Mouse (Mus musculus) layer of hippocampus, adult 8-10 months (tissue): ENCODE data around the gene Ncoa3. TPM values are rescaled to one million over a fixed set of nuclear protein-coding genes. Genes with fewer than 3 reads are reported as not detected.
A peak's percentile ranks its signal among the peaks of the same experiment; 100 is the strongest.

ENCODE experiments used
- DNase-seq, 2 experiments: peaks; one replicate each; pipeline ENCODE4 v3.0.0; 2022; ENCODE audit warnings: low spot score in 2 of 2
- total RNA-seq, 4 experiments: library from RNA; stranded (reverse); gene quantifications; 2 replicates each; pipeline ENCODE4 v1.2.4; 2022

Ncoa3 gene
- total RNA-seq, 4 experiments from 2014 or later = 33.9 to 41.1 (median 36.3) TPM

DNA sequence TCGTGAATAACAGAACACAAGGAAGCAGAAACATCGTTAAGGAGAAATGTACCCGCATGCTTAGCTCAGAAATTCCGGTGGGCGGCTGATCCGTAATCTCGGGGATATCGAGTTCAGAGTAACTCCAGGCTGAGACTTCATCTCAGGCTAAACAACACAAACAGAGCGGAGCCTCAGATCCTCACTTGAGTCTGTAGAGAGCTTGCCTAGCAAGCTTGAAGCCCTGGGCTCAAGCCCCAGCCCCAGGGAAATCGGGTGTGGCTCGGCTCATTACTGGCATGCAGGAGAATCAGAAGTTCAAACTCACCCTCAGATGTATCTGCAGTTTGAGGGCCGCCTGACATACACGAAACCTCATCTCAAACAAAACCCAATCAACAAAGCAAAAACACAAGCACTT lies 22.5 kb upstream of the Ncoa3 start:
- no peak for DNase-seq

DNA sequence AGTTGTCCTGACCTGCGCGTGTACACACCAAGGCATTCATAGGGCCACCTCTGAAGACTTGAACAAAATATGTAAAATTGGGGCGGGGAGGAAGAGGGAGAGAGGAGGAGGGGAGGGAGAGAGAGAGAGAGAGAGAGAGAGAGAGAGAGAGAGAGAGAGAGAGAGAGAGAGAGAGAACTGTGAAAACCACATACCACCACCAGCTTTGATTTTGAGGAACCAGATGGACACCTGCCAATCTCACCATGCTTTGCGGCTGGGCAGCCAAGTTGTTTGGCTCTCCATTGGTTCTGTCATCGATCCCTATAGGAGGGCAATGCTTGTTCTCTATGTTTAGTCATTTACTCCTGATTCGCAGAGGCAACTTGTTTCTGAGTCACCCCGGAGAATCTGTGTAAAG lies 21.7 kb upstream of the Ncoa3 start:
- no peak for DNase-seq

GRCm38 (mm10) chr2:165974383-165974782 lies 18.1 kb upstream of the Ncoa3 start:
- no peak for DNase-seq

GRCm38 (mm10) chr2:165976186-165976585 lies 16.2 kb upstream of the Ncoa3 start:
- no peak for DNase-seq

GRCm38 (mm10) chr2:165976874-165977273 lies 15.6 kb upstream of the Ncoa3 start:
- DNase-seq = no peak

DNA sequence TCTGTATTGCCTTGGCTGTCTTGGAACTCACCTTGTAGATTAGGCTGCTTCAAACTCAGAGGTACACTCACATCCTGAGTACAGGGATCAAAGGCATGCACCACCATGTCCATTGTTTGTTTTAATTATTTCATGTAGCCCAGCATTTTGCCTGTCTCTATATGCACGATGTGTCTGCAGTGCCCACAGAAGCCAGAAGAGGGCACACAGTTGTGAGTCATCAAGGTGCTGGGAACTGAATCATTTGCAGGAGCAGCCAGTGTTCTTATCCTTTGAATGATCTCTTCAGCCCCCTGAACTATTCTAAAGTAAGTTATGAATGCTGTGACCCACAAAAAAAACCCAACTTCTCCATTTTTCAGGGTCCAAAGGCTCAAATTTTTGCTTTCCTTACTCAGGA lies 14.3 kb upstream of the Ncoa3 start:
- DNase-seq = no peak

GRCm38 (mm10) chr2:165981248-165981977 lies 11.0 kb upstream of the Ncoa3 start:
- DNase-seq = no peak

- no peak for DNase-seq
These were observed 9.7 kb upstream of the Ncoa3 start for GRCm38 (mm10) chr2:165982512-165983389.

DNA sequence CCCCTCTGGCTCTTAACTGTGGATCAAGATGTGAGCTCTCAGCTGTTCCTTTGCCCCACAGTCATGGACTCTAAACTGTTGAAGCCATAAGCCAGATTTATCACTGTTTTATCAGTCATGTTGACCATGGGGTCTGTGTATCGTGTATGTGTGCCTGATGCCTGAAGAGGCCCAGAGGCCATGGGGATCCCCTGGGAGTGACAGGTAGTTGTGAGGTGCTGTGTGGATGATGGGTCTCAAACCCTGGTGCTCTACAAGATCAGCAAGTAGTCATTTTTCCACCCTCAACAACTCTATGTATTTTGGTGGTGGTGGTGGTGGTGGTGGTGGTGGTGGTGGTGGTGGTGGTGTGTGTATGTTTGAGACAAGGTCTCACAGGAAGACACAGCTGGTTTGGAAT lies 8.1 kb upstream of the Ncoa3 start:
- DNase-seq = no peak

DNA sequence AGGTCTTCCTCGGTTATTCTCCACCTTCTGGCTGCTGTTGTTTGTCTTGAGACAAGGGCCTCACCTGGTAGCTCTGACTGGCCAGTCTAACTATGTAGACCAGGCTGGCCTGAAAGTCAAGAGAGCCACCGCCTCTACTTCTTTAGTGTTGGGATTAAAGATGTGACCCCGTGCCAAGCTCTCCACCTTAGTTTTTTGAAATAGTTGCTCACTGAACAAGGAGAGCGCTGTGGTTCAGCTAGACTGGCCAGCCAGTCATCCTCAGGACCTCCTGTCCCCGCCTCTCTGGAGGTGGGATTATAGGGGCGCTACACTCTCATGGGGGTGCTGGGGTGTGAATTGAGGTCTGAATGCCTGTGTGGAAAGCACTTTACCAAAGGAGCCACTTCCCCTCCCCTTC lies 7.5 kb upstream of the Ncoa3 start:
- DNase-seq = no peak

DNA sequence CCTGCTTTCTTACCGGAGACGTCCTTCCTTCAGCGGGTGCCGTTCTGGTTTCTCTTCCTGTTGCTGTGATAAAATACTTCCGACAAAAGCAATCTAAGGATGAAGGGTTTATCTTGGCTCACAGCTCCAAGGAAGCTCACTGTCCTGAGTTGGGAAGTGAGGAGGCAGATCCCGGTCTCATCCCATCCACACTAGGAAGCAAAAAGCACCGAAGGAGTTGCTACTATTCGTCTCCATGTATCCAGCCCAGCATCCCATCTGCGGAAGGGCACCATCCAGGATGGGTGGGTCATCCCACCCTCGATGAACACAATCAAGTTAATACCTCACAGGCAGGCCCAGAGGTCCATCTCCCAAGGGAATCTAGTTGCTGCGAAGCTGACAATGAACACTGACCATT lies 6.9 kb upstream of the Ncoa3 start:
- DNase-seq = no peak

DNA sequence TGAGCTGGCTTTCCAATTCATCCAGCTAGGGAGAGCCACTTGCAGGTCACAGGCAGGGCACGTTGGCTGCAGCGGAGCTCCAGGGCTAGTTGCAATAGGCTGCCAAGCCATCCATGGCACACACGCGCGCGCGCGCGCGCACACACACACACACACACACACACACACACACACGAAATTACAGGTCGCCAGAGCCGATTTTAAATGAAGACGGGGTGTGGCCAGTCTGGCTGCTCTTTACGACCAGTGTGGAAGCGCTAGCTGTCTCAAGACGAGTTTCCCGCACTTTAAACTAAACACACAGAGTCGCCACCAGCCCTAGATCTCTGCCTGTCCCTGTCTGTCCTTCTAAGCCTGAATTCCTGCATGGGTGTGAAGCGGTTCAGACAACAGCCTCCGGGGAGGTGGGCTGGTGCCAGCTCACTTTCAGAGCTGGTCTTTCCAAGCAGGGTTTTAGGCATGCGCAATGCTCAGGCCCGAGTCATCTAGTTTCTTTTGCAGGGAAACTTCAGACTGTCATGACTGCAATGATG lies 5.4 kb upstream of the Ncoa3 start:
- peak in 1 of 2 experiments; percentile 65 for DNase-seq

GRCm38 (mm10) chr2:165993173-165993900 lies 901 bp downstream of the Ncoa3 start:
- no peak for DNase-seq

- no peak for DNase-seq
These were observed 1.9 kb downstream of the Ncoa3 start for GRCm38 (mm10) chr2:165994341-165994740.

DNA sequence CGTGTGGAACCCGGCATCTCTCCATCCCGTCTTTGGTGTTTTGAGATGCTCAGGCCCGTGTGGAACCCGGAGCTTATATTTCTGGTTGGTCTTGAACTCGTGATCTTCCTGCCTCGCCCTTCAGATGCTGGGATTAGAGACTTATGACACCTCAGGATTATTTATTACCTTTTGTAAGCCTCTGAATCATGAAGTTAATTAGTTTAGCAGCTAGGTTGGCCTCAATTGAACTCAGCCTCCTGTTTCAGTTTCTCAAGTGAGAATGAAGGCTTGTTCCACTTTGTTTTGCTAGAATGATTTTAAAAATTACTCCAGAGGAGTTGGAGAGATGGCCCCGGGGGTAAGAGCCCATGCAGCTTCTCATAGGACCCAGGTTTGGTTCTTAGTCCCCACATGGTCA lies 3.3 kb downstream of the Ncoa3 start:
- DNase-seq = no peak

GRCm38 (mm10) chr2:165996130-165996529 lies 3.7 kb downstream of the Ncoa3 start:
- no peak for DNase-seq

GRCm38 (mm10) chr2:165997256-165997967 lies 5.0 kb downstream of the Ncoa3 start:
- no peak for DNase-seq

DNA sequence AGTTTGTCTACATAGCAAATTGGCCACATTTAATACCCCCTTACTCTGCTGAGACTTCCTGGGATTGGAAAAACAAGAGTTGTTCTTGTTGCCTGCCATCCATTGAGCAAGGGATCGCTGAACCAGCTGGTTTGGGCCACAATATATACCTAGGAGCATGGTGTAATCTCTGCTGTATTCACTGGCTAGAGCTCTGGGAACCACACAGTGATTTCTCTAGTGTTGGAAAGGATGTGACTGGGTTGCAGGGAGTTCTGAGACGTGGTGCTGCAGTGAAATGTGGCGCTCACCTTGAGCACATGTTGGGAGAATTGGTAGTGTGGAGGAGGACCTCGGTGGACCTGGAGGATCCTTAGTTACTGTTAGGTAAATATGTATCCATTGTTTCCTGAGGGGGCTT lies 6.5 kb downstream of the Ncoa3 start:
- DNase-seq = no peak

- no peak for DNase-seq
These were observed 7.4 kb downstream of the Ncoa3 start for GRCm38 (mm10) chr2:165999790-166000189.

DNA sequence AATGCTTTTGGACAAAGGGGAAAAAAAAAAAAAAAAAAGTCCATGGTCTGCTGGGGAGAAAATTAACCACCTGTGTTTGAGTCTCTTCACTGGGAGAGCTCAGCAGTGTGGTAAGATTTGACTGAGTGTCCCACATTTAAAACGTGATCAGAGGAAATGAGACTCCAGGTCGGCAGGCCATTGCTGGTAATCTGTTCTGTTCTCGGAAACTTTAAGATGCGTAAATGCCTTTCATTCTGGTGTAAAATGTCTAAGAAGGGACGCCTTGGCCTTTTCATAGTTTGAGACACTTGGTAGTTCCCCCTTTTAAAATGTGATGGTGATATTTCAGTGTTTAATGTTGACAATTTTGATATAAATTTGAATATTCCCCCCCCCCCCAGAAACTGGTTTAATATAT lies 7.8 kb downstream of the Ncoa3 start:
- no peak for DNase-seq

DNA sequence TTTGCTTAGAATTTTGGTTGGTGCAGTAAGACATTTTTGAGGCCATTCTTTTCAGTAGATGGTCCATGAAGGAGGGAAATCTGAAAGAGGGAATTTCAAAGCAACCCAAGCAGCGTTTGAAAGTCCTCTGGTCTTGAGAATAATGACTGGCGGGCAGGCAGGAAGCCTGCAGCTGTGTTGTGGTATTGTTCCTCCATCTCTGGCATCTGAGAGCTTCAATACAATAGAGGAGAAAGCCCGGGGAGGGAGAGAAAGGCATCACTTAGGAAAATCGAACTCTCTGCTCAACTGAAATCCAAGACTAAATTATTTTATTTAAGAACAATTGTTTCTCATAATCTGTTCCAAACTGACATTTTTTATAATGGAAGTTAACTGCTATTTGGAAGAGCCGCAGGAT lies 8.3 kb downstream of the Ncoa3 start:
- DNase-seq = no peak
